Mouse (Mus musculus) right cerebral cortex, postnatal 36 days (tissue): ENCODE data around the gene Ppip5k2.
"Not testable (repeated sequence)": the region's sequence is repeated elsewhere in the genome, so short reads cannot be mapped to it uniquely, and the experiment has no call there.

ENCODE experiments used
- DNase-seq, 2 experiments: peaks; one replicate each; pipeline ENCODE4 v3.0.0; 2022; ENCODE audit warnings: low spot score in 2 of 2, mixed read lengths in 1 of 2

Ppip5k2 gene

GRCm38 (mm10) chr1:97769904-97770753 lies at the start of gene Ppip5k2, which contains the start of gene Gin1:
Gene Ppip5k2 (minus strand): TSS chr1:97770411.
Gene Gin1 (plus strand): TSS chr1:97770172.
- peak; percentile 91 to 92 for DNase-seq

- DNase-seq: no peak
Measured at GRCm38 (mm10) chr1:97809255-97809912, 39.2 kb upstream of the Ppip5k2 start.

- DNase-seq: no peak
Measured at GRCm38 (mm10) chr1:97804520-97804919, 34.3 kb upstream of the Ppip5k2 start.

- DNase-seq: no peak
Measured at GRCm38 (mm10) chr1:97802207-97802902, 32.1 kb upstream of the Ppip5k2 start.

- DNase-seq: no peak
Measured at GRCm38 (mm10) chr1:97795936-97796335, 25.7 kb upstream of the Ppip5k2 start.

- no peak for DNase-seq
Measured at GRCm38 (mm10) chr1:97794110-97794509, 23.9 kb upstream of the Ppip5k2 start.

- no peak for DNase-seq
Measured at GRCm38 (mm10) chr1:97788490-97788889, 18.3 kb upstream of the Ppip5k2 start.

- no peak for DNase-seq
Measured at GRCm38 (mm10) chr1:97787674-97788073, 17.5 kb upstream of the Ppip5k2 start.

GRCm38 (mm10) chr1:97785685-97786393 lies 15.6 kb upstream of the Ppip5k2 start:
- no peak for DNase-seq

GRCm38 (mm10) chr1:97784928-97785327 lies 14.7 kb upstream of the Ppip5k2 start:
- no peak for DNase-seq

- DNase-seq: no peak
Measured at GRCm38 (mm10) chr1:97781674-97782073, 11.5 kb upstream of the Ppip5k2 start.

GRCm38 (mm10) chr1:97773973-97774372 lies 3.8 kb upstream of the Ppip5k2 start:
- no peak for DNase-seq

GRCm38 (mm10) chr1:97773362-97773761 lies 3.2 kb upstream of the Ppip5k2 start:
- no peak for DNase-seq

GRCm38 (mm10) chr1:97771727-97772126 lies 1.5 kb upstream of the Ppip5k2 start:
- no peak for DNase-seq

GRCm38 (mm10) chr1:97771118-97771517 lies 907 bp upstream of the Ppip5k2 start:
- no peak for DNase-seq

GRCm38 (mm10) chr1:97769294-97769903 lies 812 bp downstream of the Ppip5k2 start:
- peak in 1 of 2 experiments; percentile 30 for DNase-seq

GRCm38 (mm10) chr1:97768906-97769293 lies 1.3 kb downstream of the Ppip5k2 start:
- DNase-seq: no peak

- DNase-seq: no peak
Measured at GRCm38 (mm10) chr1:97768089-97768488, 2.1 kb downstream of the Ppip5k2 start.

- DNase-seq: not testable (repeated sequence)
Measured at GRCm38 (mm10) chr1:97765712-97766111, 4.5 kb downstream of the Ppip5k2 start.

GRCm38 (mm10) chr1:97761477-97761876 lies 8.7 kb downstream of the Ppip5k2 start:
- no peak for DNase-seq

GRCm38 (mm10) chr1:97760598-97760997 lies 9.6 kb downstream of the Ppip5k2 start:
- no peak for DNase-seq
